Mouse (Mus musculus): ENCODE measurements around the gene Asb12.

- TF ChIP-seq CTCF (conservative IDR thresholded peaks at IDR 0.05; ENCODE audit: insufficient read depth, insufficient read length, low read depth, low read length) (no peak), POLR2A (IDR thresholded peaks at IDR 0.05; ENCODE audit: low read depth, low read length) (no peak)
These were observed 113.7 kb downstream of the Asb12 start for GRCm38 (mm10) chrX:95443898-95444775.

Data from kidney, adult 2 months (tissue).